Mouse (Mus musculus): ENCODE data around the gene Diaph2.
"Not testable (repeated sequence)": the region's sequence is repeated elsewhere in the genome, so short reads cannot be mapped to it uniquely, and the experiment has no call there.

Gene Diaph2

DNA sequence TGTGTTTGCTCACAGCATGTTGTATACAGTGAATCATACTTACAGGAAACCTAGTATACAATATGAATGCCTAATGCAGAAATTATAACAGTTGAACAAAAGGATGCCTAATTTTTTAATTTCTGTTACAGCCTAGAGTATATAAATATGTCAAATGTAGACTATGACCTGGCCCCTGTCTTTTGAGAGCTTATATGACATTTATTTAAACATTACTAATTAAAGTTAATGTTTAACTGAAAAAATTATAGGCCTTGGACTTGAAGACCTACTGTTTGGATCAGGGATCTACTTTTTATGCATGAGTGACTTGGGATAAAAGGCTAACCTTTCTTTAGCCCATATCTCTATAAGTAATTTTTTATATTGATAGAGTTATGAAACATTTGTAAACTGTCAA, 84.3 kb downstream of the Diaph2 start:
- no peak for DNase-seq

DNA sequence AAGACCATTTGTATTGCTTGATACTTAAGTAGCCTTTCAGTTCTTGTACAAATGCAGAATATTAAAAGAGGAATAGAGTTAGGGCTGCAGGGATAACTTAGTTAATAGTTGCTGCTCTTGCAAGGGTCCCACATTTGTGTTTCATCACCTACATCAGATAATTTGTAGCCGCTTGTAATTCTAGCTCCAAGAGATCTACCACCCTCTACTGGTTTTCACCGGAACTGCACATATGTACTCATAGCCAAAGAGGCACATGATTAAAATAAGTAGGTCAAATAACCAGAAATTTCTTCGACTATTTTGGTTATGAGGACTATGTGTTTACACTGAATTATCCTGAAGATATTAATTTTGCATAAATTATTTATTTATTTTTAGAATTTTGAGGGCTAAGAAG, 134.9 kb downstream of the Diaph2 start:
- peak; percentile 39 for DNase-seq

DNA sequence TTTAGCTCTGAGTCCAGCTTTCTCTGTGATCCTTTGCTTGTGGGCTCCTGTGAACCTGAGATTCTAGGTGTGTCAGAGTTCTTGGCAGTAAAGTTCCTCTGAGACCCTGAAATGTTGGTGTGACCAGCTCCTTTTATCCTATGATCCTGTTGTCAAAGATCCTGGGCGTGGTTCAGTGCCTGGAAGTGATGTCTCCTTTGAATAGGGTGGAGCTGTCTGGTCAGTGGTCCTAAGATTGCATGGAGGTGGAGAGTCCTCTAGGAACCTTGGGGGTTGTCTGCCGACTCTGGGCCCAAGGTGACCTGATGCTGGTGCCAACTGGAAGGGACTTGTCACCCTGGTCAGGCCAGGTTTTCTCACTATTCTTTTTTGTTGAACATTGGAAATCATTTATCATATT, 176.3 kb downstream of the Diaph2 start:
- DNase-seq = no peak

DNA sequence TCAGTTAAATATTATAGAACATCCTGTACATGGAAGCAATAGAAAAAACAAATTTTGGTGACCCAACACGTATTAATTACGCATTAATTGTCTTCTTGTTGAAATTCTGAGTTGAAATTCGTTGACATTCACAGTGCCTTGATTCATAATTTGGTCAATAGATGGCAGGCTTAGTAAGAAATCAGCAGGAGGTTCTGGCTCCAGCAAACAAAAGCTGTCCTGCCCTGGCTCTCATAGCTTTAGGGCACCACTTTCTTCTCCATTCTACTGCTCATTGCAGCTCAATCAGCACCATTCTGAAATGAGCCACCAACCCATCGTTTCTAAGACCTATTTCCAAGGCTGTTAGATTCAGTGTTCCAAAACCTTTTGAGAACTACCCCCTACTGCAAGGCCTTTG, 225.3 kb downstream of the Diaph2 start:
- DNase-seq = no peak

DNA sequence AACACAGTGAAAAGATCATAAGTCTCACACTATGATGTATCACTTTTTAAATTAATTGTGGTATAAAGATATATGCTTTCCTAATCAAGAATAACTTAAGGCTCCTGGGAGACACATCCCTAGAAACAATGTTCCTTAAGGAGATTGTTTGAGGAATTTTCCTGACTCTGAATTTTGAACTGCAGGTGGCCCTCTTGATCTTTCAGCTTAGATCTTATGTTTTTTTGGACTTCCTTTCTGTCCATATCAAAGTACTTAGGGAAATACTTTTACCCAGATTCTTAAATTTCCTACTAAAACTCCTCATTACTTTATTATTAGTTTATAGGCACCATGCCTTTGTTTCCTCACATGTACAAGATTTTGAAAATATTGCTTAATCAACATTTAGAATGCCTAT, 258.7 kb downstream of the Diaph2 start:
- no peak for DNase-seq

DNA sequence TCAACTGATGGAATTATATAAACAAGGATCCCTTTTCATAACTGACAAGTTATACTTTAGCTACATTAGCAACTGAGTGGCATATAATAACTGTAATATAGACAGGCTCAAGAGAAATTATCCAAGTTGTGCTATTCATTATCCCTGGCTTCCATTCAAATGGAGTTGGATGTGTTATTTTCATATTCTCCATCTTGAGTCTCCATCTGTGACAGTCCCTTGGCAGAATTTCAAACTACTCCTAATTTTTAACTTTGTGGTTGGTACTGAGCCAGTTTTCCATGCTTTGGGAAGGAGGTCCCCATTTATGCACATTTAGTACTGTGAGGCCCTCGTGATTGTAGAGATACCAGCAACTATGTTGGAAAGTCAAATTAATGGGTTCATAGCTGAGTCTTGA, 270.2 kb downstream of the Diaph2 start:
- DNase-seq = no peak

DNA sequence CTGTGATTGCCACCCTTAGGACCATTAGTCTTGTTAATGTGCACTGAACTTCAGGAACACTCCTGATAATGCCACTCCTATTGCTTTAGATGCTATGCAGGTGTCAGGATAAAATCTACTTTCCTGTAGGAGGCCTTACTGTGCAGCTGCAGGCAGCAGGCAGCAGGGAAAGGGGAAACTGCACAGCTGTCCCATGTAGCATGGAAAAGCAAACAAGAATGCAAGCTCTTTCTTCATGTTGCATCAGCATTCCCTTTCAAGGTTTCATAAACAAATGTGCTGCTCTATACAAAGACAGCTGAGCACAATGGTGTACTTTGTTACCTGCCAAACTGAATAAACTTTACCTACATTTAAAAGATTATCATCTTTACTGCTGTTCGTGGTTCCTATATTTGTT, 295.0 kb downstream of the Diaph2 start:
- no peak for DNase-seq

DNA sequence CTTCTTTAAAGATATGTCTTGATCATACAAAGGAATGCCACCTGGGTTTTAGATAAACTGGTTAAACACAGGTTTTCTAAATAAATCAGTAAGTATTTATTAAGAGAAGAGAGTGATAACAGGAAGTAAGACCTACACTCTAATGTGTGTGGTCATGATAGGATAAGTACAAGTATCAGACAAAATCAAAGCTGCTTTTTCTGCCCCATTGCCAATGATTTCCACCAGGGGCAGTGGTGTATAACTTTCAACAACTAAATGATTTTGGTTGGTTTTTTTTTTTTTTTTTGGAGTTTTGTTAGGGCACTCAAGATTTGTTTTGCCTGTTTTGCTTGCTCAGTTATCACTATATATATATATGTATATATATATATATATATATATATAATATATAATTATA, 399.7 kb downstream of the Diaph2 start:
- DNase-seq = no peak

DNA sequence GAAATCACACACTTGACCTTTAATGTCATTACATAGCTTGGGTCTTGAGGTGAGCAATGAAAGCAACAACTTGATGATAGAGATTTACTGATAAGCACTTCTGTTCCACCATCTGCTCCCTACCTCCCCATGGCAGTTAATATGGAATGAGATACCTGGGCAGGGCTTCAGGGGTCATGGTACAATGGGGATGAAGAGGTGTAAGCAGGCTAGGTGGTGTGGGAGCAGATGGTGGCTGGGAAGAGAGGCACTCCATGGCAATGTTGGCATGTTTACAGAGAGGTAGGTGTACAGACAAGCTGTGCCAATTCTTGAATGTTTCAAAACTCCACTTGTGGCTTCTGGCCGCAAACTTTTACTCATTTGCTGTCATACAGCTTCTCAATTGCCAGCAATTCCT, 402.6 kb downstream of the Diaph2 start:
- DNase-seq = no peak

DNA sequence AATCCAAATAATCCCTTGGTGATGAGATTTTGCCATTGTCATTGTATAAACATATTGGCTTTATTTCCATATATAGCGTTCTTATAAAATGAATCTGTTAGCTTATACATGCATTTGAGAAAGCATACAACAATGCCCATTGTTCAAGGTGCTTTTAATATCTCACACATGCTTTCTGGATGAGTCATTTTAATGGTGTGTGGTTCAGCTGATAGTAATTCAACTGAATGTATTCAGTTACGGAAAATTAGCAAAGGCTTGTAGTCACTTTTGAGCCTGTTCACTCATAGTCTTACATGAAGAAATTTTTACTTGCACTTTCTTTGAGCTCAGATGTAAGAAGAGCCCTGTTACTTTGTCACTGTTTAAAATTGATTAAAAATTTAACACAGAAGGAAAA, 423.6 kb downstream of the Diaph2 start:
- no peak for DNase-seq

DNA sequence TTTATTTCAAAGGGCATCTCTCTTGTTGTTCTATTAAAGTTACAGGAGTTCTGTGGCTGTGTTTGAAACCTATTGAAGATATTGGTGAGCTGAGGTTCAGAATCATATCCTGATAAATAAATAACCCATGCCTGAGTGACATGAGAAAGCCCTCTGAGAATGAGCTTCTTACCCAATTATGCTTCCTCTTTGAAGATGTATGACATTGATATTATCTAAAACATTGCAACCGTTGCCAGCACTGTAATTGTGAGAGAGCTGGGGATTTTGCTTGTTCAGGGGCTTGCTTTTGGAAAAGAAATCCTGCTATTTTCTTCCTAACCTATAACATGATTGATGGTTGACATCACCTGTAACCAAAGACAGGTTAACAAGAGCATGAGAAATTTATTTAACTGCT, 438.3 kb downstream of the Diaph2 start:
- no peak for DNase-seq

DNA sequence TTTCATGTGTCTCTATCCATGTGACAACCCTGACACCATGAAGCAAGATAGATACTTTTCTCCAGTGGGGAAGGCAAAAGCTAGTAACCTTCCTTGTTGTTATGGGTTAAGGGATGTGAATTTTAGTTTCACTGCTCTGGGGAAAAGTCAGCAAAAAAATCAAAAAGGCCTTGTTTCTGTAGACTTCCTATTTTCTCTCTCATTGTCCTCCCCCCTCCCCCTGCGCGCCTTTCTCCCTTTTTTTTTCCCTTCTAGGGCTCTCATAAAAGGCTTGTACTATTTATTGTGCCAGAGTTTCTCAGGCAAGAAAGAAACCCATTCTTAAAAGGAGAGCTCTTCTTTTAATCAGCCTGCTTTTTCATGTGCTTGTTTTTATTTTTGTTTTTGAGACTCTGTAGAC, 438.9 kb downstream of the Diaph2 start:
- no peak for DNase-seq

DNA sequence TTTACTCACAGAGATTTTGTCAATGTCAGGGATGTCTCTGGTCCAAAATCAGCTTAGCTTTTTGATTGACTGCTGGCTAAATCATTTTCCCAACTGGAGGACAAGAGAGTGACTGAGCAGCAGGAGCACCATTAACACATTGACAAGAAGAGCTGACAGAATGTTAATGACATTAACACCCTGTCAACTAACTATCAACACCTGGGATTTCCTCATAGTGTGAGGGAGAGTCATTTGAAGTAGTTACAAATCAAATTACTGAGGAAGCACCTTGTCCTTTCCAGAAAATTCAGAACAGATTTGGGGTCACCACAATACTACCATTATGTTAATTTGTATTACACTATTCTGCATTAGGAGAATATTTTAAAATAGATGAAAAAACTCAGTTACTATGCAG, 439.7 kb downstream of the Diaph2 start:
- no peak for DNase-seq

DNA sequence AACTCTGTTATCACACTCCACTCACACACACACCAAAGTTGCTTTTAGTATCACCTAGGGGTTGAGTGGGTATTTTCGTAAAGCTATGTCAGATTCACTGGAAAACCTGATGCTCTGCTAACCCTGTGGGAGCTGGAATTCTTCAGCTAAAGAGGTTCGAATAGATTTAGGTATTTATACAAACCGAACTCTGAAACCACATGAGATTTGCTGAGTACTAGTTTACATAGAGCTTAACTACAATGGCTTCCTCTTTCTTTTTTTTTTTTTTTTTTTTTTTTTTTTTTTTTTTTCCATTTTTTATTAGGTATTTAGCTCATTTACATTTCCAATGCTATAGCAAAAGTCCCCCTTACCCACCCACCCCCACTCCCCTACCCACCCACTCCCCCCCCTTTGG, 447.9 kb downstream of the Diaph2 start:
- not testable (repeated sequence) for DNase-seq

DNA sequence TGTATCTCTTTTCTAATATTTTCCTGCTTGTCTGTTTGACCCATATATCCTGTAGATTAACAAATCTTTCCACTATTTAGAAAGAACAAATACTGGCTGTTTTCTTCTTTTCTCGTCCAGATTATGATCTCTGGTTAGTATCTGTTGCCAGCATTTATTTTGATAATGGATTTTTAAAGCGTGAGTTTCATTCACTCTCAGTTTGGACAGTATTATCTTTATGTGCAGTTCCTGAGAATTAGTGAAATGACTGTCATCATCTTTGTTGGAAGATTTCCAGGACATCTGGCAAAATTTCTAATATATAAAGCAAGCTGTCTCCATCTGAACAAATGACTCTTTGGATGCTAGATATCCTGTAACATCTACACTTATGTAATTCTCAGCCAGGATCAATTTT, 455.7 kb downstream of the Diaph2 start:
- DNase-seq = no peak

DNA sequence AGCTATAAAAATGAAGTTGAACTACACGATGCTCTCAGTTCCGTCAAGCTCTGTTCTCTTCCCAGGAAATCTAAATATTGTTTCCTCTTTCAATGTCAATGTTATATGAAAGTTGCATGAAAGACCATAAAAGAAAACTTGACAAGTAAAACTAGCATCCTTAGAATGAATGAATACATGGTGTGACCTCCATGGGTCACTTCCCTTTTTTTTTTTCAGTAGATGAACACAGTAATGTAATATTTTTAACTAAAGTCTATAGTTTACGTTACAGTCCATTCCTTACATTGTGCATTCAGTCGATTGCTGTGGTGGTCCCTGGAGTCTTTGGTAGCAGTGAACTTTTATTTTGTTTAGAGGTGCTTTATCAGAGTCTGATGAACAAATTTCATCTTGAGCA, 462.7 kb downstream of the Diaph2 start:
- no peak for DNase-seq

DNA sequence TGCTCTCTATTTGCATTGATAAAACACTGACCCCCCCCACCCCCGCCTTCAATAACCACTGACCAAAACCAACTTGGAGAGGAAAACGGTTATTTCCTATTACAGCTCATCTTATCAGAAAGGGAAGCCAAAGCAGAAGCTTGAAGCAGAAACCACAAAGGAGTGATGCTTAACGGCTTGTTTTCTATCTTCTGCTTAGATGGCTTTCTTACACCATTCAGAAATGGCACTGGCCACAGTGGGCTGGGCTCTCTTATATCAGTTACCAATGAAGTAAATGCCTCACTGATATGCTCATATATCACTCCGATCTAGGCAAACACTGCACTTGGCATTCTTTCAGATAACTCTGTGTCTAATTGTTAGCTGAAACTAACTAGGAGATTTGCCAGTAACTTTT, 463.2 kb downstream of the Diaph2 start:
- no peak for DNase-seq

DNA sequence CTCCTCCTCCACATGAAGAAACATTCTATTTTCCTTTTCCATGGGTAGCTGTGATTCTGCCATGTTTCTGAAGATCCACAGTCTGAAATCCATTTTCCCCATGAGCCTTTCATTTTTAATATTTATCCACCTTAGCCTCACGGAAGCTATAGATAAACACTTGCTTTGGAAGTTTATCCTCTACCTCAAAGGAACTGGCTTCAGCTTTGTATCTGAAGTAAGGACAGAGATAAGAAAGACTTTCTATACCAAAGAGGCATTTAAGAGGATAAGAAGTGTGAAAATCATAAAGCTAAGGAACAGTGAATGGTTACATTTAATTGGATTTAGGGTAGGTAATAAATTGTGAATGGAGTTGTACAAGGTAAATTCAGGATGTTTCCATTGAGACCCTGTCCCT, 480.5 kb downstream of the Diaph2 start:
- DNase-seq = no peak

DNA sequence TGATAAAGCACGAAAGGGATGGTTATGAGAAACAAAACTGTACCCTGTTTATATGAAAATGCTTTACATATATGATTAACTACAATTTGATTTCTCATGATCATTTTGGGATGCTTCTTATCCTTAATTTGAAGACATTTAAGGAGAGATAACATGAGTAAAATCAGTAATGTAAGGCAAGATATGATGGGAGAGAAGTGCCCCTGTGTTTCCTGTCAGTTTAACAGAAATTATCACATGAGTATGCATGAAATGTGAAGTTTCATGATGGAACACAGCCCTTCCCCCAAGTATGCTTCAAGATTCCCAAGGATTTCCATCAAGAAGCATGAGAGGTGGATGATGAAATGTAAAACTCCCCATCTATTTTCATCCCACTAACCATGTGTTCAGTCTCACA, 485.6 kb downstream of the Diaph2 start:
- DNase-seq = no peak

DNA sequence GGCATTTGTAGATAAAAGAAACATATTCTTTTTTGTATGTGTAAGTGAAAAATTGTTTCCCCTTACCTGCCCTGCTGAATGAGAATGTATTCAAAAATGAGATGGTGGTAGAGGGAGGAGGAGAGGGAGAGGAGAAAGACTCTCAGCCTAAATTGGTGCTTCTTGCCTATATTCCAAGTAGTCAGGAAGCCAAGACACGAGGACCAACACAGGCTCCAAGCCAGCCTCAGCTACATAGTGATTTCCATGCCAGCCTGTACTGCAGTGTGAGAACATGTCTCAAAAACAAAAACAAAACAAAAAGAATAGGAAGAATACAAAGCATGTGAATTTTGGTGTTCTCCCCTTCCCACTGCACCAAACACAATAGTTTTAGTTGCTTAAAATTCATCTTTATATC, 497.1 kb downstream of the Diaph2 start:
- DNase-seq = no peak

DNA sequence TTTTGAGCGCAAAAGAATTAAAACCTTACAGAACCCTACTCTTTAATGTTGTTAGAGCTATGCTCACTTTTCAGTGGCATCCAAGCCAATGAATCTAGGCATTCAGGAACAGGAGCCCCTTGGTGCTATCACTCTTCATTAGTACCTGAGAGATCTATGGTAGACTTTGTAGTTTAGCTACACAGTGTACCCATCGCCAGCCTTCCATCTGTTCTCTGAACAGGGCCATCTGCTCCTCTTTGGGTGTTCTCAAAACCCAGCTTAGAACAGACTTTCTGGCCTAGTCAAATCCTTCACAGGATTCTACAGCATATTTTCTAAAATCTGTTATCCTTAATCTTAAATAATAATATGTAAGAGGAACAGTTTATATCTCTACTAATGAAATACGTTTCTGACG, 504.1 kb downstream of the Diaph2 start:
- DNase-seq = no peak

DNA sequence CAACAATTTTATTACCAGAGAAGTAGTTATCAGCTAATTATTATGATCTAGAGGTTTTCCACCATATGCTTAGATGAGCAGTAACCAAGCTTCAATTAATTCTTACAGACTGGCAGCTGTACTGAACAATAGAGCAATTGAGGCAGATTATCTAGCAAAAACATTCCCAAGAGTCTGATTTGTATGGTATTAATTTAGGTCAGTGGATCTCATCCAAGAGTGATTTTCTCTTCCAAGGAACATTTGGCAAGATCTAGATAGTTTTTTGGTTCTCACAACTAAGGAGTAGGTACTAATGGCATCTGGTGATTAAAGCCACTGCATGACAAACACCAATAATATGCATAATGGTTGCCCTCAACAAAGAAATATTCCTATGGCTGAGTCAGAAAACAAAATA, 516.2 kb downstream of the Diaph2 start:
- DNase-seq = no peak

DNA sequence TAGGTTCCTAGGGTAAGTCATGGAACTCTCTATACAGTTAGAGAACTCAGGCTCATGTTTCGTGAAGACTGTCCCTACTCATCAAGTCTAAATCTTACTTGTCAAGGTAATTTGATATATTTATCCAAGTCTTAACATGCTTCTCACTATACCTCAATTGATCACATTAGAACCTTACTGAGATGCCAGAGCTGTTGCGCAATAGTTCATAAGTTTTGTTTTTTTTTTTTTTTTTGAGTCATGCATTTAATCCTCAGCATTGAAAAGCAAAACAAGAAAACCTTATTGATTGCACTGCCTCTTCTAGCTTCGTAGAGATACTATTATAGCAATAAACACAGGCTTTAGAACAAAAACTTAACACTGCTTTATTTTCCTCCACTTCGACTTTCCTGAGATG, 529.6 kb downstream of the Diaph2 start:
- DNase-seq = no peak

DNA sequence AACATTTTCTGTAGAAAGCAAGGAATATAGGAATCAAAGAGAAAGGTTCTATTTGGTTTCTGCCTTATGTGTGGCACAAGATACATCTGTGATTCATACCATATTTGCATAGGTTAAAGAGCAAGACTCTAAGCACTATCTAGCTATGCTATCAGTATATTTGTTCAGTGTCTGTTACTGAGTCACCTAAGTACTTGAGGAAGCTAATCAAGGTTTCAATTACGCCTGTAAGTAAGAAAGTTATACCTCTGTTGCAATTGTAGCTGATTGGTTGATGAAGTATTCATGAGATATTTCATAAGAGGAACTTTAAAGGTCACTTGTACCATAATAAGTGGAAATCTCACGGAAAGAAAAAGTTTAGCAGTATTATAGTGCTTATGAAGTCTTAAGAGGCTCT, 531.9 kb downstream of the Diaph2 start:
- no peak for DNase-seq

DNA sequence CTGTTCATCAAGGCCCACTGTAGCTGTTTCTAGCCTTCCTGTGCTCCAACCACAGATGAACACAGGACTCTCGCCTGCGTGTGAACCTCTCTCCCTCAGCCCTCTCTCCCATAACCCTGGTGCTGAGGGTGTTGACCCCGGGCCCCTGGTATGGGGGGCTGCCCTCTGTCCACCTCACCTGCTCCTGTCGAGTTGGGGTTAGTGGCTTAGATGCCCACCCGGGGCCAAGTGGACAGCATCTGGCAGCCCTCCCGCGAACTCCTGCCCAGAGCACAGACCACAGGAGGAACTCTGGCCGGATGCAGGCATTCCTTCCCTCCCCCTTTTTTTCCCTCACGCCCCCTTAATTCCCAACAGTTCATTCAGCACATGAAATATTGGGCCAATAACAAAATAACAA, 537.5 kb downstream of the Diaph2 start:
- DNase-seq = no peak

DNA sequence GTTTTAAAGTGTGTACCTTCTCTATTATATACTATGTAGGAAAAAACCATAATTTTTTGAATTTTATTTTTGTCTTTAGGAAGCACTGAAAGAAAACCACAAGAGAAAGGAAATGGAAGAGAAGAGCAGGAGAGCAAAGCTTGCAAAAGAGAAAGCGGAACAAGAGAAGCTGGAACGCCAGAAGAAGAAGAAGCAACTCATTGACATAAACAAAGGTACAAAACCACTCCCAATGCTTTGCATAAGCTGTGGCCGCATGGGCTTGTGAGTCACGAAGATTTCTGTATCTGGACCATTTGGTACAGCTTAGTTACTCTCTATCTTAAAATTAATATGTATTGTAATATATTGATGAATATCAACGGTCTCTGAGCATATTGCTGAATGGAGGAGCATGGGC, 540.2 kb downstream of the Diaph2 start:
- no peak for DNase-seq

All from kidney, postnatal 14 days (tissue).